Mouse (Mus musculus) limb, embryonic 12.5 days (tissue): ENCODE results near the gene Smad1. TPM values are rescaled to one million over a fixed set of nuclear protein-coding genes. Genes with fewer than 3 reads are reported as not detected.

ENCODE experiments used
- ATAC-seq: fragments of 200-750 bp; cut with Nextera tagmentation; 2 replicates; pipeline ENCODE4 v1.8.0; 2017; ENCODE audit warnings: low read depth, moderate TSS enrichment; ENCODE audit not compliant: insufficient number of reproducible peaks, insufficient read depth, low FRiP score, low TSS enrichment
- H3K27ac ChIP-seq: fragments of 300-500 bp; sonication (generic); 2 replicates; pipeline ENCODE4 v1.5.1; 2016; ENCODE audit warnings: mild to moderate bottlenecking, moderate library complexity
- H3K27me3 ChIP-seq: fragments of 300-500 bp; sonication (generic); 2 replicates; pipeline ENCODE4 v1.6.1; 2016; ENCODE audit warnings: mild to moderate bottlenecking, moderate library complexity
- H3K36me3 ChIP-seq: fragments of 300-500 bp; sonication (generic); 2 replicates; pipeline ENCODE4 v1.6.1; 2016; ENCODE audit warnings: mild to moderate bottlenecking, moderate library complexity
- H3K4me1 ChIP-seq: fragments of 300-500 bp; sonication (generic); replicated peaks from 2 replicates; pipeline ENCODE4 v1.6.1; 2016
- H3K4me2 ChIP-seq: fragments of 300-500 bp; sonication (generic); 2 replicates; pipeline ENCODE4 v1.6.1; 2016; ENCODE audit warnings: mild to moderate bottlenecking, moderate library complexity
- H3K4me3 ChIP-seq: fragments of 300-500 bp; sonication (generic); replicated peaks from 2 replicates; pipeline ENCODE4 v1.5.1; 2016; ENCODE audit warnings: mild to moderate bottlenecking
- H3K9ac ChIP-seq: fragments of 300-500 bp; sonication (generic); replicated peaks from 2 replicates; pipeline ENCODE4 v1.6.1; 2016; ENCODE audit warnings: mild to moderate bottlenecking, moderate library complexity
- H3K9me3 ChIP-seq: fragments of 300-500 bp; sonication (generic); 2 replicates; pipeline ENCODE4 v1.6.1; 2016; ENCODE audit warnings: mild to moderate bottlenecking, moderate library complexity
- WGBS: fragments of 180-500 bp; shearing (Covaris S2); methylation state at CpG from one replicate; pipeline ENCODE4 v1.1.7; 2016; 5-methylcytosine and 5-hydroxymethylcytosine counted together
- polyA plus RNA-seq: library from polyadenylated mRNA; unstranded; fragments of >200 nt; fragmentation: Nextera tagmentation; extraction: Ambion mirVana; gene quantifications from 2 replicates; pipeline ENCODE4 v1.2.1, GENCODE M21; 2016

Gene Smad1
- polyA plus RNA-seq, 1 experiment from 2014 or later = 46.3 TPM

- H3K4me3 ChIP-seq = no peak overlapping the region
- peaks cover 16% of the 10 kb centered on the region for H3K4me1 ChIP-seq
- no peak for ATAC-seq
- H3K9me3 ChIP-seq = no peaks in the 10 kb centered on the region
- H3K36me3 ChIP-seq = peaks cover 70% of the 10 kb centered on the region
- H3K27me3 ChIP-seq = no peaks in the 10 kb centered on the region
- no peak overlapping the region for H3K27ac ChIP-seq
- WGBS = 87% methylated on average over 6 of the region's 6 CpGs
- H3K9ac ChIP-seq = no peak overlapping the region
- no peak overlapping the region for H3K4me2 ChIP-seq
These were observed 30.2 kb downstream of the Smad1 start for GRCm38 (mm10) chr8:79369163-79369562.

- Histone ChIP-seq H3K9me3 (no peaks in the 10 kb centered on the region), H3K4me1 (peaks cover 22% of the 10 kb centered on the region), H3K27me3 (no peaks in the 10 kb centered on the region), H3K36me3 (peaks cover 79% of the 10 kb centered on the region), H3K9ac (no peak overlapping the region), H3K27ac (no peak overlapping the region), H3K4me3 (no peak overlapping the region), H3K4me2 (no peak overlapping the region)
- no peak for ATAC-seq
- WGBS = 90% methylated on average over 4 of the region's 4 CpGs
These were observed 31.4 kb downstream of the Smad1 start for GRCm38 (mm10) chr8:79367959-79368358.

GRCm38 (mm10) chr8:79367350-79367749, 32.0 kb downstream of the Smad1 start:
- WGBS = 72% methylated on average over 11 of the region's 12 CpGs
- Histone ChIP-seq H3K27ac (no peak overlapping the region), H3K9me3 (no peaks in the 10 kb centered on the region), H3K4me1 (peaks cover 22% of the 10 kb centered on the region), H3K9ac (no peak overlapping the region), H3K36me3 (peaks cover 77% of the 10 kb centered on the region), H3K4me3 (no peak overlapping the region), H3K27me3 (no peaks in the 10 kb centered on the region), H3K4me2 (no peak overlapping the region)
- no peak for ATAC-seq

DNA sequence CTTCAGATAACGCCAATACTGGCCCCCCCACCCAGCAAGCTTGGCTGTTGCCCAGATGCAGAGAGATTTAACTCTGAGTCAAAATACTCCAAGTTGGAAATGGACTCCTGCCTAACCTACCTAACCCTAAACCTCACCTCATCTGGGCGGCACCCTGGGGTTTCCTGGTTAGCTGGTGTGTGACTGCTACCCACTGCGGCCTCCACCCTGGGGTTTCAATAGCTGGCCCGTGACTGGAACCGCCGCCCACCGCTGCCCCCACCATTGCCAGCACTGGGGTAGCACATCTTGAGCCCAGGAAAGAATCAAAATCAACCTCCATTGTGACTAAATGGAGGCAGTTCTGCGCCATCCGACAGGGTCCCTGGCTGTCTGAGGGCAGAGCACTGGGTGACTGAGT, 33.1 kb downstream of the Smad1 start:
- no peaks in the 10 kb centered on the region for H3K27me3 ChIP-seq
- no peaks in the 10 kb centered on the region for H3K9me3 ChIP-seq
- peaks cover 25% of the 10 kb centered on the region for H3K4me1 ChIP-seq
- H3K9ac ChIP-seq = no peak overlapping the region
- H3K4me3 ChIP-seq = no peak overlapping the region
- no peak for ATAC-seq
- WGBS = 91% methylated on average over 9 of the region's 9 CpGs
- no peak overlapping the region for H3K27ac ChIP-seq
- H3K36me3 ChIP-seq = peaks cover 65% of the 10 kb centered on the region
- no peak overlapping the region for H3K4me2 ChIP-seq

DNA sequence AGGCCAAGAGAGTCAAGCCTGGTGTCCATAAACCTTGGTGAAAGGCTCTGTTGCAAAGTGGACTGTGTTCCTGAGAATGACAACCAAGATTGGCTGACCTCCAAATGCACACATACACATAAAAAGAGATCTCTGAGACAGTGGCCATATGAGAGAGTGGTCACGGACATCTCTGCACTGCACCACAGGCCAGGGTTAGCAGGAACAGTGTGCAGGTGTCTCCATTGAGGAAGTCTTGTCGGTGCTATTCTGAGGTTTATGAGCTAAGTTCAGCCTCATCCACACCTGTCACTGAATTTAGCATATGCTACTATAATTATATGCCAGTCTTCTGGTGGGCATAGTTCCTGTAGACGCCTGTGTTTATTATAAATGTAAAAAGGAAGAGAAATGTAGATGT, 33.6 kb downstream of the Smad1 start:
- no peak for ATAC-seq
- no peak overlapping the region for H3K9ac ChIP-seq
- WGBS = 89% methylated on average over 3 of the region's 3 CpGs
- peaks cover 60% of the 10 kb centered on the region for H3K36me3 ChIP-seq
- H3K9me3 ChIP-seq = no peaks in the 10 kb centered on the region
- no peak overlapping the region for H3K4me3 ChIP-seq
- no peaks in the 10 kb centered on the region for H3K27me3 ChIP-seq
- H3K27ac ChIP-seq = no peak overlapping the region
- H3K4me1 ChIP-seq = peaks cover 30% of the 10 kb centered on the region
- no peak overlapping the region for H3K4me2 ChIP-seq

DNA sequence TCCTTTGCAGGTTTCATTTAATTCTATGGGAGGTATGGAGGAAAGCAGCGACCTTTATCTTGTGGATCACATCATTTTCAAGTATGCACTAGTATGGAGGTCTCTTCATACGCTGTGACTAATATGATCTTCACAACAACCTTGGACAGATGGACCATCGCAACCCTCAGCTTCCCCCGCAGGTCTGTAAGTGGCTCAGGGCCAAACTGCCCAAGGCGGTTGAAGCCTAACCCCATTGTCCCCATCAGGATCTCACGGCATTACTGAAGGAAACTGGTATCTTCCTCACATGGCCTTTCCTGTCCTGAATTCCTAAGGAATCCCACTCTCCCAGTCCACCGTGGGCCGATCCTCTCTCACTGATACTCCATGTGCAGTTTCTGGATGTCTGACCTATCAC, 34.5 kb downstream of the Smad1 start:
- Histone ChIP-seq H3K27me3 (no peaks in the 10 kb centered on the region), H3K9ac (no peak overlapping the region), H3K4me1 (peaks cover 30% of the 10 kb centered on the region), H3K9me3 (no peaks in the 10 kb centered on the region), H3K4me3 (no peak overlapping the region), H3K36me3 (peaks cover 51% of the 10 kb centered on the region), H3K4me2 (no peak overlapping the region), H3K27ac (no peak overlapping the region)
- 91% methylated on average over 8 of the region's 8 CpGs for WGBS
- ATAC-seq = no peak

DNA sequence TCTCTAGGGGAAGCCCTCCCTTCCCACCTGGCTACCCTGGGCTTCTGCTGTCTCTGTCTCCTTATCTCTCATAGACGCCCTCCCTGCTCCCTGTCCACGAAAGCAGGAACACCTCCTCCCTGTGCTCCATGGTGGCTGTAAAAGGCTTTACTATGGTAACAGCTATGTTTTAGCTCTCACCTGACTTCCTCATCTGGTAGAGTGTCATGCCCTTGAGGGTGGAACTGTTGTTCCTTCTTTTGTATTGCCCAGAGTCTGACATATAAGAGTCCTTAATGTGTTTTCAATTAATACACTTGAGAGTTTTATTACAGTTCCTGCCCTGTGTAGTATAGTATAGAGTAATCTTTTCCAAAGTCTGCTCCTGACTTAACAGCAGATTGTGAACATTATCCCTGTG, 36.9 kb downstream of the Smad1 start:
- Histone ChIP-seq H3K4me2 (no peak overlapping the region), H3K27me3 (no peaks in the 10 kb centered on the region), H3K36me3 (peaks cover 35% of the 10 kb centered on the region), H3K9ac (no peak overlapping the region), H3K4me1 (peaks cover 27% of the 10 kb centered on the region), H3K27ac (peak overlapping the region; percentile 51), H3K9me3 (no peaks in the 10 kb centered on the region), H3K4me3 (no peak overlapping the region)
- 38% methylated on average over 2 of the region's 2 CpGs for WGBS
- ATAC-seq = peak; percentile 62; the same call in 1 of the 2 replicates

DNA sequence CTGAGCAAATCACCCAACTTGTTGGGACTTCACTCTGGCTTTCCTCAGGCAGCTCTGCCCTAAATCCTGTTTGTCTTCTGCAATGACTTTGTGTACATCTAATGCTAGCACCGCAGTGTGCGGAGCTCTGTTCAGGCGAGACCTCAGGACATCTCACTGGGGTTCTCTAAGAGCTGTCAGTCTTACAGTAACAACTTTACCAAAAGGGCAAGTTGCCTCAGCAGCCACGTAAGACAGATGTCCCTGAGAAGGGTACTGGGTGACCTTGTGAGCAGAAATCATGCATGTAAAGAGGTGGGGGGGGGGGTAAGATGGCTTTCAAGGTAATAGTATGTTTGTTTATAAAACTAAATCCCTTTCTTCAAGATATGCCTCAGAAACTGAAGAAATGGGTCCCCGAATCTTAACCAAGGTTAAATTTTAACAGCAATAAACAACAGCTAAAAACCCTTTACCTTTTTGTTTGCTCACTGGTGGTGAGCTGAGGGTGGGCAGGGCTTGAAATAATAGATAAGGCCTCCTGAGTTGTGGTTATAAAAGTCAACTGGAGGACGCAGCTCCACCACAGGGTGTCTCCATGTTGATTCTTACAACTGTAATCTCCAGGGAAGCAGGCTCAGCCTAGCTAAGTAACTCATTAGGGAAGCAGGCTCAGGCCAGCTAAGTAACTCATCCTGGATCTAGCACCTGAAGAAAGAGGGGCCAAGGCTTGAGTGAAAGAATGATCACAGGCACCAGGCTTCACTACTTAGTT, 38.4 kb downstream of the Smad1 start:
- H3K4me1 ChIP-seq = peaks cover 36% of the 10 kb centered on the region
- H3K4me2 ChIP-seq = no peak overlapping the region
- H3K4me3 ChIP-seq = no peak overlapping the region
- H3K27ac ChIP-seq = 0 out of 2 replicates have a peak overlapping the region, but pooled peaks have one; percentile 19
- 79% methylated on average over 6 of the region's 6 CpGs for WGBS
- no peak overlapping the region for H3K9ac ChIP-seq
- no peak for ATAC-seq
- no peaks in the 10 kb centered on the region for H3K27me3 ChIP-seq
- no peaks in the 10 kb centered on the region for H3K9me3 ChIP-seq
- peaks cover 37% of the 10 kb centered on the region for H3K36me3 ChIP-seq

DNA sequence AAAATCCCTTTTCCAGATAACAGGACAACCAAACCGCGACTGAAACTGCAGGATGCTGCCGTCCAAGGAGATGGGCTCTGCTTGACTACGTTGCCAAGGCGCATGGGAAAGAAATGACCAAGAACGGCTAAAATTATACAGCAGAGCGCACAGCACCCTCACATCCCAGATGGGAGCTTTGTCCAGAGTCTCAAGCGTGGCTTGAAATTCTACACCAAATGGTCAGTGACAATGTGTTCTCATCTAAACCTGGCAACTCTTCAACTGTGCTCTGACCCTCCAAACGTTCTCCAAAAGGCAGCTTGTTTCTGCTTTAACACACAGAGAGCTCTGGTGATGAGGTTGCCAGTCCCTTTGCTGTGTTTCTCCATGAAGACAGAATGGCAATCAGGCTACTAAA, 39.0 kb downstream of the Smad1 start:
- no peak for ATAC-seq
- H3K4me2 ChIP-seq = no peak overlapping the region
- 80% methylated on average over 9 of the region's 9 CpGs for WGBS
- peaks cover 42% of the 10 kb centered on the region for H3K4me1 ChIP-seq
- 0 out of 2 replicates have a peak overlapping the region, but pooled peaks have one; percentile 19 for H3K27ac ChIP-seq
- no peaks in the 10 kb centered on the region for H3K9me3 ChIP-seq
- no peak overlapping the region for H3K4me3 ChIP-seq
- peaks cover 35% of the 10 kb centered on the region for H3K36me3 ChIP-seq
- H3K27me3 ChIP-seq = no peaks in the 10 kb centered on the region
- H3K9ac ChIP-seq = no peak overlapping the region

DNA sequence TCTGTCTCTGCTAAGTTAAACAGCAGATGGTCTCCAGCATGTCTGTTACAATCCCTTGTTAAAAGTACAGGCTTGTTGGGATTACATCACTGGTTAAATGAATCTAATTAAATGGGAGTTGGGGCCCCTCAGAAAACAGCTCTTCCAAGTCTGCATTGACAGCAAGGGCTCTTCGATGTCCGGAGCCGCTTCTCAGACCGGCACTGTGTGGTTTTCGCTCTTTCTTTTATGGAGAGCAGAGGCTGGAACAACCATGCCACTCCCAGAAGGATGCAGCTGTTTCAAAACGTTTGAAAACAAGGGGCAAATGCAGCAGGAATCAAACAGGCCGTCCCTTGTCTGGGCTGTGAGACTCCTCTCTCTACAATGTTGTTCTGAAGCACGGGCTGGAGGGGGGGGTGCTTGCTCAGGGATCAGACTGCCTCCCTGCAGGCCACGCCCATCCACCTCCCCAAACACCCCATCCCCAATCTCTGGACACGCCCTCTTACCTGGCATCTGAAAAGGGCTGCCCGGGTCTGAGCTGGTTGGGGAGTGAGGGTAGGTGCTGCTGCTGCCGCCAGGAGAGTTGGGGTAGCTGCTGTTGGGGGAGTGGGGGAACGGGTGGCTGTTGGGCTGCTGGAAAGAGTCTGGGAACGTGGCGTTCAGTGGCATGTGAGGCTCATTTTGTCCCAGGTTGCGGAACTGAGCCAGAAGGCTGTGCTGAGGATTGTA, 43.4 kb downstream of the Smad1 start:
- H3K36me3 ChIP-seq = peaks cover 51% of the 10 kb centered on the region
- ATAC-seq = peak; percentile 31; the same call in 1 of the 2 replicates
- H3K27me3 ChIP-seq = no peaks in the 10 kb centered on the region
- WGBS = 44% methylated on average over 16 of the region's 16 CpGs
- no peak overlapping the region for H3K9ac ChIP-seq
- H3K4me2 ChIP-seq = 0 out of 2 replicates have a peak overlapping the region, but pooled peaks have one; percentile 22
- peaks cover 45% of the 10 kb centered on the region for H3K4me1 ChIP-seq
- H3K27ac ChIP-seq = peak overlapping the region; percentile 64
- no peaks in the 10 kb centered on the region for H3K9me3 ChIP-seq
- H3K4me3 ChIP-seq = no peak overlapping the region

DNA sequence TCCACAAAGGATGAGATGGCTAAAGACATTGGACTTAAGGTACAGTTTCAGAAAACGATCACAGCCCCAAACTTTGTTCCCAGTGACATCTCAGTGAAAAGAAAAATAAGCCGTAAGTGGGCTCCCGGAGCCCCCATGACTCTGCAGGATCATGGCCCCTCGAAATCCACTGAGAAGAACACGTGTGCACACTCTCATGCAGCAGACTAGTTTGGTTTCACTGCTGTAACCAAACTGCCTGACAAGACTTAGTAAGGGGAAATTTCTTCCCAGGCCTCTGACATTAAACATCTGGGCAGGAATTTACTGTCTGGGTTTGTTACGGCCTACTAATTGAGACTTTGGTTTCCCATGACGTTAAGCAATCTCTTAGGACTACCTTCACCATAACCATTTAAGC, 45.3 kb downstream of the Smad1 start:
- no peak for ATAC-seq
- WGBS = 50% methylated on average over 7 of the region's 7 CpGs
- Histone ChIP-seq H3K4me2 (no peak overlapping the region), H3K27ac (peak overlapping the region; percentile 36), H3K36me3 (peaks cover 63% of the 10 kb centered on the region), H3K27me3 (no peaks in the 10 kb centered on the region), H3K4me1 (peaks cover 40% of the 10 kb centered on the region), H3K4me3 (no peak overlapping the region), H3K9ac (no peak overlapping the region), H3K9me3 (no peaks in the 10 kb centered on the region)
